Mouse (Mus musculus) testis, adult 2 months (tissue): ENCODE measurements around the gene Aacs.

Experiments
- CTCF ChIP-seq: fragments of 200-500 bp; IDR thresholded peaks from 2 replicates; pipeline ENCODE4 v1.5.1; 2012; ENCODE audit warnings: low read depth, mild to moderate bottlenecking, inconsistent platforms, low read length, moderate library complexity; ENCODE audit not compliant: control insufficient read depth, insufficient read depth, insufficient replicate concordance
- POLR2A ChIP-seq: fragments of 200-500 bp; IDR thresholded peaks from 2 replicates; pipeline ENCODE4 v1.6.1; 2012; ENCODE audit warnings: low read depth, mild to moderate bottlenecking, inconsistent platforms, low read length, moderate library complexity; ENCODE audit not compliant: control insufficient read depth

DNA sequence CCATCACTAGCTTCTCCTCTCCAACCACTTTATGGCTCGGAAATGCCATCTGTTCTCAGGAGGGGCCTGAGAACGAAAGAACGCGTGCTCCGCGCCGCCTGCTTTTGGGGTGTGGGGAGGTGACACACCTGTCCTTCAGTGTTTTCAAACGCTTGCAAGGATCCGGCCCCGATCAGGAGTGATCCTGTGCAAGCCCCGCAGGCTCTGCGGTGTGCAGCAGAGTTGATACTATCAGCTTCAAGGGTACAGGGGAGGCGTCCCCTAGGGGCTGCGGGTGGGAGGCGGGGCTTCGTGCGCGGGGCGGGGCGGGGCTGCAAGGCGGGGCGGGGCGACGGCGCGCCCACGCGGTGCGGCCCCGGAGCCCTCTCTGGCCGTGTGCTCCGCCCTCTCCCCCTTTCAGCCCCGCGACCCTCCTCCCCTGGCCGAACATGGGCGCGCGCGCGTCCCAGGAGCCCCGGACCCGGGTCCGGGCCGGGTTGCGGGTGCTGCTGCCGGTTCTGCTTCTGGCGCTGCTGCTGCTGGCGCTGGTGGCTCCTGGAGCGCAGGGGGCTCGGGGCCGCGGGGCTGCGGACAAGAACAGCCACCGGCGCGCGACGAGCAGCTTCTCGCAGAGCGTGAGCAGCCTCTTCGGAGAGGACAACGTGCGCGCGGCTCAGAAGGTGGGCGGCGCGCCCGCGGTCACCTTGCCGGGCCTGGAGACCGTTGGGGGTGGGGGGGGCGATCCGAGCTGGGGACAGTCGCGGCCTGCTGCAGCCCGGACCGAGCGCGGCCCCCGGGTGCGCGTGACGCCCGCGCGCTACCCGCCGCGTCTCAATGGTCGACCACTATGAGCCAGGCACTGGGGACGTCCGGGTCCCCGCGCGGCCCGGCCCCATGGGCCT lies 34.1 kb upstream of the Aacs start, which contains the start of gene Bri3bp:
- TF ChIP-seq CTCF (no peak), POLR2A (no peak; the same call in 1 of the 2 replicates)
